Mouse (Mus musculus) liver, embryonic 11.5 days (tissue): ENCODE results near the gene Lgals3bp. TPM values are rescaled to one million over a fixed set of nuclear protein-coding genes. Genes with fewer than 3 reads are reported as not detected.

Source experiments
- ATAC-seq: fragments of 200-750 bp; cut with Nextera tagmentation; replicated peaks from 2 replicates; pipeline ENCODE4 v1.8.0; 2017; ENCODE audit warnings: moderate number of reproducible peaks, mild to moderate bottlenecking, moderate TSS enrichment, moderate library complexity; ENCODE audit not compliant: low FRiP score
- DNase-seq: peaks from one replicate; pipeline ENCODE4 v3.0.0-alpha.2; 2017; ENCODE audit warnings: low spot score
- H3K27ac ChIP-seq: fragments of 300-500 bp; sonication (generic); 2 replicates; pipeline ENCODE4 v1.5.1; 2014; ENCODE audit warnings: mild to moderate bottlenecking, low read depth, low read length, control low read depth
- H3K27me3 ChIP-seq: fragments of 300-500 bp; sonication (generic); replicated peaks from 2 replicates; pipeline ENCODE4 v1.6.1; 2014; ENCODE audit warnings: low read length, mixed read lengths; ENCODE audit not compliant: control insufficient read depth, insufficient read depth
- H3K36me3 ChIP-seq: fragments of 300-500 bp; sonication (generic); 2 replicates; pipeline ENCODE4 v1.6.1; 2014; ENCODE audit warnings: mild to moderate bottlenecking, low read length, moderate library complexity, mixed read lengths; ENCODE audit not compliant: control insufficient read depth, insufficient read depth
- H3K4me1 ChIP-seq: fragments of 300-500 bp; sonication (generic); replicated peaks from 2 replicates; pipeline ENCODE4 v1.6.1; 2014; ENCODE audit warnings: low read length, mixed read lengths; ENCODE audit not compliant: control insufficient read depth, insufficient read depth
- H3K4me2 ChIP-seq: fragments of 300-500 bp; sonication (generic); 2 replicates; pipeline ENCODE4 v1.6.1; 2014; ENCODE audit warnings: mild to moderate bottlenecking, control low read depth, moderate library complexity
- H3K4me3 ChIP-seq: fragments of 300-500 bp; sonication (generic); 2 replicates; pipeline ENCODE4 v1.5.1; 2014; ENCODE audit warnings: low read depth, low read length, control low read depth
- H3K9ac ChIP-seq: fragments of 300-500 bp; sonication (generic); 2 replicates; pipeline ENCODE4 v1.6.1; 2014; ENCODE audit warnings: low read depth, low read length, control low read depth
- H3K9me3 ChIP-seq: fragments of 300-500 bp; sonication (generic); 2 replicates; pipeline ENCODE4 v1.6.1; 2016; ENCODE audit warnings: low read length, inconsistent platforms, mixed read lengths; ENCODE audit not compliant: control insufficient read depth
- WGBS: fragments of 180-500 bp; shearing (Covaris S2); extraction: QIAGEN DNeasy Blood & Tissue Kit; methylation state at CpG from one replicate; pipeline ENCODE4 v1.1.7; 2014; 5-methylcytosine and 5-hydroxymethylcytosine counted together
- polyA plus RNA-seq: library from polyadenylated mRNA; unstranded; fragments of >200 nt; fragmentation: Nextera tagmentation; extraction: Ambion mirVana; gene quantifications from 2 replicates; pipeline ENCODE4 v1.2.1, GENCODE M21; 2014

The Lgals3bp gene
- polyA plus RNA-seq, 1 experiment from 2014 or later = 23.3 TPM

GRCm38 (mm10) chr11:118416046-118416445, 14.2 kb upstream of the Lgals3bp start:
- Histone ChIP-seq H3K9me3 (no peaks in the 10 kb centered on the region), H3K36me3 (peaks cover 9% of the 10 kb centered on the region; the same call in 1 of the 2 replicates), H3K4me3 (no peak overlapping the region), H3K27ac (no peak overlapping the region), H3K9ac (no peak overlapping the region), H3K4me2 (no peak overlapping the region), H3K4me1 (peaks cover 9% of the 10 kb centered on the region), H3K27me3 (no peaks in the 10 kb centered on the region)
- ATAC-seq (no peak), DNase-seq (no peak)
- 85% methylated on average over 7 of the region's 7 CpGs for WGBS

GRCm38 (mm10) chr11:118415630-118416029, 13.7 kb upstream of the Lgals3bp start:
- Histone ChIP-seq H3K4me1 (peaks cover 9% of the 10 kb centered on the region), H3K4me3 (no peak overlapping the region), H3K9ac (no peak overlapping the region), H3K9me3 (no peaks in the 10 kb centered on the region), H3K27me3 (no peaks in the 10 kb centered on the region), H3K27ac (no peak overlapping the region), H3K4me2 (no peak overlapping the region), H3K36me3 (peaks cover 11% of the 10 kb centered on the region)
- ATAC-seq (no peak), DNase-seq (no peak)
- 82% methylated on average over 6 of the region's 6 CpGs for WGBS

- Histone ChIP-seq H3K27ac (no peak overlapping the region), H3K4me1 (peaks cover 14% of the 10 kb centered on the region), H3K4me3 (no peak overlapping the region), H3K9me3 (no peaks in the 10 kb centered on the region), H3K4me2 (no peak overlapping the region), H3K36me3 (peaks cover 19% of the 10 kb centered on the region), H3K9ac (no peak overlapping the region), H3K27me3 (no peaks in the 10 kb centered on the region)
- ATAC-seq (no peak), DNase-seq (no peak)
- 87% methylated on average over 5 of the region's 5 CpGs for WGBS
Measured at GRCm38 (mm10) chr11:118414270-118414669, 12.4 kb upstream of the Lgals3bp start.

GRCm38 (mm10) chr11:118413055-118413454, 11.2 kb upstream of the Lgals3bp start:
- ATAC-seq (no peak), DNase-seq (no peak)
- WGBS = 88% methylated on average over 4 of the region's 4 CpGs
- Histone ChIP-seq H3K4me3 (no peak overlapping the region), H3K9me3 (no peaks in the 10 kb centered on the region), H3K9ac (no peak overlapping the region), H3K4me1 (peaks cover 12% of the 10 kb centered on the region), H3K4me2 (no peak overlapping the region), H3K36me3 (peaks cover 23% of the 10 kb centered on the region), H3K27ac (no peak overlapping the region), H3K27me3 (no peaks in the 10 kb centered on the region)

- Histone ChIP-seq H3K36me3 (peaks cover 28% of the 10 kb centered on the region), H3K27ac (no peak overlapping the region), H3K9ac (no peak overlapping the region), H3K9me3 (no peaks in the 10 kb centered on the region), H3K4me2 (no peak overlapping the region), H3K27me3 (no peaks in the 10 kb centered on the region), H3K4me1 (peaks cover 8% of the 10 kb centered on the region), H3K4me3 (no peak overlapping the region)
- ATAC-seq = no peak
- DNase-seq = no peak
- WGBS = 85% methylated on average over 2 of the region's 2 CpGs
Measured at GRCm38 (mm10) chr11:118412601-118413000, 10.7 kb upstream of the Lgals3bp start.

GRCm38 (mm10) chr11:118411271-118411670, 9.4 kb upstream of the Lgals3bp start:
- ATAC-seq (no peak), DNase-seq (no peak)
- Histone ChIP-seq H3K36me3 (peaks cover 33% of the 10 kb centered on the region), H3K4me2 (no peak overlapping the region), H3K27me3 (no peaks in the 10 kb centered on the region), H3K27ac (no peak overlapping the region), H3K4me3 (no peak overlapping the region), H3K9me3 (no peaks in the 10 kb centered on the region), H3K4me1 (peaks cover 5% of the 10 kb centered on the region; the same call in 1 of the 2 replicates), H3K9ac (no peak overlapping the region)
- 95% methylated on average over 8 of the region's 8 CpGs for WGBS

GRCm38 (mm10) chr11:118410479-118410878, 8.6 kb upstream of the Lgals3bp start:
- DNase-seq (no peak), ATAC-seq (no peak)
- Histone ChIP-seq H3K9me3 (no peaks in the 10 kb centered on the region), H3K27ac (no peak overlapping the region), H3K36me3 (peaks cover 32% of the 10 kb centered on the region), H3K9ac (no peak overlapping the region), H3K27me3 (no peaks in the 10 kb centered on the region), H3K4me2 (no peak overlapping the region), H3K4me1 (peaks cover 5% of the 10 kb centered on the region; the same call in 1 of the 2 replicates), H3K4me3 (no peak overlapping the region)
- 87% methylated on average over 10 of the region's 10 CpGs for WGBS

- DNase-seq = no peak
- no peak overlapping the region for H3K4me3 ChIP-seq
- no peak overlapping the region for H3K4me2 ChIP-seq
- H3K9me3 ChIP-seq = no peaks in the 10 kb centered on the region
- peaks cover 5% of the 10 kb centered on the region; the same call in 1 of the 2 replicates for H3K4me1 ChIP-seq
- no peak for ATAC-seq
- H3K27me3 ChIP-seq = no peaks in the 10 kb centered on the region
- H3K27ac ChIP-seq = no peak overlapping the region
- 59% methylated on average over 1 of the region's 1 CpGs for WGBS
- peaks cover 33% of the 10 kb centered on the region for H3K36me3 ChIP-seq
- H3K9ac ChIP-seq = no peak overlapping the region
Measured at GRCm38 (mm10) chr11:118410073-118410444, 8.2 kb upstream of the Lgals3bp start.

- Histone ChIP-seq H3K4me1 (peaks cover 5% of the 10 kb centered on the region; the same call in 1 of the 2 replicates), H3K27ac (no peak overlapping the region), H3K9me3 (no peaks in the 10 kb centered on the region), H3K4me3 (no peak overlapping the region), H3K36me3 (peaks cover 31% of the 10 kb centered on the region), H3K4me2 (no peak overlapping the region), H3K27me3 (no peaks in the 10 kb centered on the region), H3K9ac (no peak overlapping the region)
- WGBS = 71% methylated on average over 12 of the region's 12 CpGs
- DNase-seq = no peak
- ATAC-seq = no peak
Measured at GRCm38 (mm10) chr11:118409106-118410072, 7.5 kb upstream of the Lgals3bp start.
